Mouse (Mus musculus) intestine, embryonic 15.5 days (tissue): ENCODE measurements around the gene Grxcr1. TPM values are rescaled to one million over a fixed set of nuclear protein-coding genes. Genes with fewer than 3 reads are reported as not detected.

ENCODE experiments used
- ATAC-seq: fragments of 200-750 bp; cut with Nextera tagmentation; 2 replicates; pipeline ENCODE4 v1.8.0; 2017; ENCODE audit warnings: moderate TSS enrichment, moderate library complexity
- H3K27ac ChIP-seq: fragments of 300-500 bp; sonication (generic); 2 replicates; pipeline ENCODE4 v1.5.1; 2015; ENCODE audit warnings: mild to moderate bottlenecking, inconsistent platforms
- H3K27me3 ChIP-seq: fragments of 300-500 bp; sonication (generic); replicated peaks from 2 replicates; pipeline ENCODE4 v1.6.1; 2015; ENCODE audit warnings: inconsistent platforms
- H3K36me3 ChIP-seq: fragments of 300-500 bp; sonication (generic); 2 replicates; pipeline ENCODE4 v1.6.1; 2015; ENCODE audit warnings: inconsistent platforms
- H3K4me1 ChIP-seq: fragments of 300-500 bp; sonication (generic); replicated peaks from 2 replicates; pipeline ENCODE4 v1.6.1; 2015; ENCODE audit warnings: inconsistent platforms
- H3K4me2 ChIP-seq: fragments of 300-500 bp; sonication (generic); replicated peaks from 2 replicates; pipeline ENCODE4 v1.6.1; 2015; ENCODE audit warnings: mild to moderate bottlenecking, inconsistent platforms
- H3K4me3 ChIP-seq: fragments of 300-500 bp; sonication (generic); replicated peaks from 2 replicates; pipeline ENCODE4 v1.5.1; 2015; ENCODE audit warnings: inconsistent platforms
- H3K9ac ChIP-seq: fragments of 300-500 bp; sonication (generic); 2 replicates; pipeline ENCODE4 v1.6.1; 2015; ENCODE audit warnings: inconsistent platforms
- H3K9me3 ChIP-seq: fragments of 300-500 bp; sonication (generic); 2 replicates; pipeline ENCODE4 v1.6.1; 2016; ENCODE audit warnings: inconsistent platforms
- WGBS: fragments of 180-500 bp; shearing (Covaris S2); methylation state at CpG from one replicate; pipeline ENCODE4 v1.1.7; 2015; 5-methylcytosine and 5-hydroxymethylcytosine counted together
- polyA plus RNA-seq: library from polyadenylated mRNA; unstranded; fragments of >200 nt; fragmentation: Nextera tagmentation; extraction: Ambion mirVana; gene quantifications from 2 replicates; pipeline ENCODE4 v1.2.1, GENCODE M21; 2015

The Grxcr1 gene
- polyA plus RNA-seq, 1 experiment from 2014 or later, result not detected

DNA sequence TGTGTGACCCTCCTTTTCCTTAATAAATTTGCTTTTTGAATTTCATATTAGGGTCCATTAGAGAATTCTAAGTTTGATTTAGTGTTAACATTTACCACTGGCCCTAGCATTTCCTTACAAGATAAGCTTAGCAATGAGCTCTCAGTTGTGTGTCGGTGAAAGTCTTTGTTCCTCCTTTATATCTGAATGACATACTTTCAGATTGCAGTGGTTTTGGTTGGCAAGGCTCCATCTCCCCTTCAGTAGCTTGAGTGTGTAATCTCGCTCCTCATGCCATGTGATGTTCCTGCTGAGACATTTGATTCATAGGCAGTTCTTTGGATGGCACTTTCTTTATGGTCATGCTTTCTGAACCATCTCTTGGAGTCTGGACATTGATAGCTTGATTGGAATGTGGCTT lies 7.4 kb downstream of the Grxcr1 start:
- Histone ChIP-seq H3K4me2 (no peak overlapping the region), H3K27me3 (no peaks in the 10 kb centered on the region), H3K4me1 (no peaks in the 10 kb centered on the region), H3K27ac (no peak overlapping the region), H3K9ac (no peak overlapping the region), H3K36me3 (no peaks in the 10 kb centered on the region), H3K9me3 (no peaks in the 10 kb centered on the region), H3K4me3 (no peak overlapping the region)
- no peak for ATAC-seq
- WGBS, result 77% methylated on average over 2 of the region's 2 CpGs

DNA sequence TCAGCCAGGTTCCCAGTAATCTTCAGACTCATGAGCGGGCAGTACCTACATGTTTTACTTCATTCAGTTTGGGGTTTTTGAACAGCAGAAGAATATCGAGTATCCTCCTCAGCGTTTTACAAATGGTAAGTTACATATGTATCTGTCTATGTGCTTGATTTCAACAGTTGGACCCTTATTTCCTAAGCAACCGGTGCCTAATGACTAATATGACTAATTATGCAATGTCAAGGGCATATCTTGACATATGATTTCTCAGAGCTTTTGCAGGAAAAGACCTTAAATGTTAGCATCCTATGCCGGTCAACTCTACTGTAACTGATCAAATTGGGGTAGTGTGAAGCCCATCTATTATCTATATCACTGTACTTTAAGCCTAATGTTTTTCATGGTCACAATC lies 11.7 kb downstream of the Grxcr1 start:
- Histone ChIP-seq H3K4me2 (no peak overlapping the region), H3K27ac (no peak overlapping the region), H3K4me3 (no peak overlapping the region), H3K36me3 (no peaks in the 10 kb centered on the region), H3K4me1 (no peaks in the 10 kb centered on the region), H3K9ac (no peak overlapping the region), H3K27me3 (no peaks in the 10 kb centered on the region), H3K9me3 (no peaks in the 10 kb centered on the region)
- 89% methylated on average over 5 of the region's 5 CpGs for WGBS
- no peak for ATAC-seq

DNA sequence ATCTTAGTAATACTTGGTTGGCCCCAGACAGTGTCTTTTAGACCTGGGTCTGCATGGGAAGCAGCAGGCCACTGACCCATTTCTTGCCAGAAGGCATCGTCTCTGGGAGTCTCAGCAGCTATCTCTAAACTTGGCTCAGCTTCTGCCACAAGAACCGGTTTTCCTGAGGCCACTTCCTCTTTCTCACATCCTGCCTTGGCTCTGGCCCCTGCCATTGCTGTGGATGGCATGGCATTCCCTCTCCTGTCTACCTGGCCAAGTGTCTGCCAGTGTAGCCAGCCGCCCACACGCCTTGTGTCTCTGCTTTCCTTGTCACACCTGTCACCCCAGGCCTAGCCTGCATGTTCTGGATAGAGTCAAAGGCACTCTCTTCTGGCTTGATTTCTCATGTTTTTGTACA lies 17.1 kb downstream of the Grxcr1 start:
- Histone ChIP-seq H3K4me3 (no peak overlapping the region), H3K36me3 (no peaks in the 10 kb centered on the region), H3K9ac (no peak overlapping the region), H3K27me3 (no peaks in the 10 kb centered on the region), H3K4me1 (no peaks in the 10 kb centered on the region), H3K9me3 (no peaks in the 10 kb centered on the region), H3K4me2 (no peak overlapping the region), H3K27ac (no peak overlapping the region)
- 59% methylated on average over 4 of the region's 4 CpGs for WGBS
- ATAC-seq, result no peak

DNA sequence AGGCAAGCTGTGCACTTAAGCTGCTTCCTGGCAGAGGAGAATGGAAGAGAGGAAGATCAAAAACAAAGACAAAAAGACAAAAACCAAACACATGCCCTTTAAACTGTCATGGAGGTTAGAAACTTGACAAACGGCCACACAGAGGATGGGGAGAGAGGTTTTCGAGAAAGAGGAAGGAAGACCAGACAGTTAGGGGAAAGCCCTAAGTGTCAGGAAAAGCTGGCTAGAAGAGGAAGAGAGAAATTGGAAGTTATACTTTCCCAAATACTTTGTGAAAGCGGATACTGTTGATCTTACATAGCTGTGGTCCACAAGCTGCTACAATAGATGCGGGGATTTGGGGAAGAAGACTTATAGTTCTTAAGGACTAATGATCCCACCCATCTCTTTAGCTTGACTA lies 17.9 kb downstream of the Grxcr1 start:
- Histone ChIP-seq H3K9ac (no peak overlapping the region), H3K27ac (no peak overlapping the region), H3K9me3 (no peaks in the 10 kb centered on the region), H3K4me1 (no peaks in the 10 kb centered on the region), H3K36me3 (no peaks in the 10 kb centered on the region), H3K27me3 (no peaks in the 10 kb centered on the region), H3K4me2 (no peak overlapping the region), H3K4me3 (no peak overlapping the region)
- ATAC-seq, result no peak
- 54% methylated on average over 4 of the region's 4 CpGs for WGBS

DNA sequence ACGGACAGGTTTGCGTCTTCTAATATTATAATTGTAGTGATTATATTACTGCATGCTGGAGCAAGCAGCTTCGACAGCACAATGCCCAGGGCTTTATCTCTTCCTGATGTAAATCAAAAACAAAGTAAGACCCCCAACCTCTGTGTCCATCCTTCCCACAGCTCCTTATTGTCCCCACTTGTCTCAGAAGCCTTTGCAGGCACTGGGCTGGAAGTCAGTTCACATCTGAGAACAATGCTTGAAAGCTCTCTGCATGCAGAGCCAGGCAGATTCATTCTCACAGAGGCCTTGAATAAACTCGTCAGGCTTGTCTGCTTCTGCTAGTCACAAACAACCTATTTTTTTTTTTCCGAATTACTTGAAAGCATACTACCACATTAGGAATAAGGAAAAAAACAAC lies 19.5 kb downstream of the Grxcr1 start:
- no peaks in the 10 kb centered on the region for H3K27me3 ChIP-seq
- H3K9ac ChIP-seq, result no peak overlapping the region
- no peaks in the 10 kb centered on the region for H3K4me1 ChIP-seq
- 64% methylated on average over 5 of the region's 5 CpGs for WGBS
- H3K27ac ChIP-seq, result no peak overlapping the region
- no peak for ATAC-seq
- no peaks in the 10 kb centered on the region for H3K36me3 ChIP-seq
- H3K4me3 ChIP-seq, result no peak overlapping the region
- no peaks in the 10 kb centered on the region for H3K9me3 ChIP-seq
- no peak overlapping the region for H3K4me2 ChIP-seq

DNA sequence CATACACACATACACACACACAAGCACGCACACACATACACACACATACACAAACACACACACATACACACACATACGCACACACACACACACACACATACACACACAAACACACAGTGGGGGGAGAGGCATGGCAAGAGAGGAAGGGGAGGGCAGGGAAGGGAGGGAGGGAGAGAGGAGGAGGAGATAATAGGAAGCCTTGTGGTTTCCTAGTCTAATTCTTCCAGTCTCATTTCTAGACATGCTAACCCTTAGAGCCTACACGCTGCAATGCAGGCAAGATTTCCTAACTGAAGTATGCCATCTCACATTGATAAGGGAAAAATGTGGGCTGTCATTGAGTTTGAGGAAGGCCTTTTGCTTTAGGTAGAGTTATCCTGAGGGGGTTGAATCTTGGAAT lies 25.9 kb downstream of the Grxcr1 start:
- ATAC-seq, result no peak
- Histone ChIP-seq H3K27ac (no peak overlapping the region), H3K4me2 (no peak overlapping the region), H3K9ac (no peak overlapping the region), H3K4me1 (no peaks in the 10 kb centered on the region), H3K4me3 (no peak overlapping the region), H3K27me3 (no peaks in the 10 kb centered on the region), H3K36me3 (no peaks in the 10 kb centered on the region), H3K9me3 (no peaks in the 10 kb centered on the region)
- WGBS, result 84% methylated on average over 3 of the region's 3 CpGs

DNA sequence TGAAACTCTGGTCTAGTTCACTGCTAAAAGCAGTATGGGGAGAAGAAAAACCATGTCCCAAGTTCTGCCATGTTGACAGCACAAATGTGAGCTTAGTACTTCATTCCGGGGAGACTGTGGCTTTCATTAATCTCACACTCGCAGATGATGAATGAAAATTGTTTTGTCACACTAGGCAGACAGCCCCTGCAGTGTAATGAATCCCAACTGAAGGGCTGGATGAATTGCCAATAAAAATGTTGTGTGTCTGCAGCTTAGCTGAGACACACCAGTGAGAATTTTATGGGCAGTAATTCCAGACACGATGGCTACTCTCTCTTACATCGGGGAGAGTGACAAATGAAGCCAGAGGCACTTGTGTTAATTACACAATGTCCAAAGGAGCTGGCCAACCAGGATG lies 37.1 kb downstream of the Grxcr1 start:
- Histone ChIP-seq H3K9me3 (no peaks in the 10 kb centered on the region), H3K4me3 (no peak overlapping the region), H3K4me1 (no peaks in the 10 kb centered on the region), H3K27ac (no peak overlapping the region), H3K27me3 (no peaks in the 10 kb centered on the region), H3K36me3 (no peaks in the 10 kb centered on the region), H3K4me2 (no peak overlapping the region), H3K9ac (no peak overlapping the region)
- ATAC-seq, result no peak
- WGBS, result 58% methylated on average over 4 of the region's 4 CpGs

DNA sequence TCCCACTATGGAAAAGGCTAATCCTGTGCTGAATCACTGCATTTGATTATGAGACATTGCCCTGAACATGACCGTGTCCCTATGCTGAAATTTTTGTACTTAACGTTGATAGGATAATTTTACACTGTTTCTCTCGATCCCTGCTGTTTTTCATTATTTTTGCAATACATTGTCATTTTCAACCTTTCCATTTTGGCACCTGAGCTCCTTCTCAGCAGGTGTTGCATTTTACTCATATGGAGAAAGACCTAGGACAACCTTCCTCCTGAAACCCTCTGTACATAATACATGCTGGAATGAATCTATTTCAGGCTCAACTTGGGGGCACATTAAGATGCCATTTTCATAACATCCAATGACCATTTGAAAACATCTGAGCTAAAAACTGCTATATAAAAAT lies 38.7 kb downstream of the Grxcr1 start:
- ATAC-seq, result no peak
- H3K4me1 ChIP-seq, result no peaks in the 10 kb centered on the region
- WGBS, result 91% methylated on average over 3 of the region's 3 CpGs
- H3K9me3 ChIP-seq, result no peaks in the 10 kb centered on the region
- no peaks in the 10 kb centered on the region for H3K27me3 ChIP-seq
- H3K4me3 ChIP-seq, result no peak overlapping the region
- no peaks in the 10 kb centered on the region for H3K36me3 ChIP-seq
- H3K4me2 ChIP-seq, result no peak overlapping the region
- H3K27ac ChIP-seq, result no peak overlapping the region
- H3K9ac ChIP-seq, result no peak overlapping the region

DNA sequence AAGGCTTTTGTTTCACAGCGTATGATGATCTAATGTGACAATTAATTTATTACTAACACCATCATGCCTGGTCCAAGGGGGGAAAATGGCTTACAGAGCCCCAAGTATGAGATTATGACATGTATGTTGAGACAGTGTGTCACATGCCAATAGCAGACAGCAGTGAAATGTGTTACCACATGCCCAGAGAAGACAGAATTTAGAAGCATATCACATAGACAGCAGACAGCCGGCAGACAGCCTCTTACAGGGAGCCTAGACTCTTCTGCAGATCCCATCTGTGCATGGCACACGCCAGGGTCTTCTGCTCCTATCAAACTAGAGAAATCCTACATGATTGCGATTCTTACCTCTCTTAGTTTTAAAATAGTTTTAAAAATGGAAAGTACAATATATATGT lies 40.2 kb downstream of the Grxcr1 start:
- Histone ChIP-seq H3K9ac (no peak overlapping the region), H3K9me3 (no peaks in the 10 kb centered on the region), H3K27ac (no peak overlapping the region), H3K27me3 (no peaks in the 10 kb centered on the region), H3K36me3 (no peaks in the 10 kb centered on the region), H3K4me1 (no peaks in the 10 kb centered on the region), H3K4me3 (no peak overlapping the region), H3K4me2 (no peak overlapping the region)
- no peak for ATAC-seq
- 90% methylated on average over 4 of the region's 4 CpGs for WGBS

DNA sequence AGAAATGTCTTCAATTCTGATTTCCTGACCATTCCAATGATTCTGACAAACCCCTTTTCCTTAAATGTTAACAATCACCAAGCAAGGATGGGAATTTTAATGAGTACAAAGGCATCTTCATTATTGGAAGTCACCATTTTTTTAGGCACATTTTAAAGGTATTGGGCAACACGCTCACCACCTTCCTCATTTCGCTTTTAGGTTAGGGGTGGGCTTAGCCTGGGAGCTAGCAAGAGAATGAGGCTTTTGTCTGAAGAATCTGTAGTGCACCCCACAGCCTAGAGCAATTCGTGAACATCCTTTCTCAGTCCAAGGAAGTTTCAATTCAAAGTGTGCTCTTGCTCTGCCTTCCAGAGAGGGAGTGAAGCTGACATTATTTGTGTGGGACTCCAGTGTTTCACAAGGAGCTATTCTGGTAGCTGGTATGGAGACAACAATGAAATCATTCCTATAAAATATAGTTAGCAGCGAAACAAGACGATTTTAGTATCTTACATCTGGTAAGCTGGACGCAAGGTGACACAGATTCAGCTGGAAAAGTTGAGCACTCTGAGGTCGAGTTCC lies 55.0 kb downstream of the Grxcr1 start:
- no peaks in the 10 kb centered on the region for H3K4me1 ChIP-seq
- no peaks in the 10 kb centered on the region for H3K9me3 ChIP-seq
- no peak overlapping the region for H3K4me3 ChIP-seq
- no peak overlapping the region for H3K27ac ChIP-seq
- ATAC-seq, result no peak
- no peak overlapping the region for H3K4me2 ChIP-seq
- no peaks in the 10 kb centered on the region for H3K27me3 ChIP-seq
- no peak overlapping the region for H3K9ac ChIP-seq
- 76% methylated on average over 7 of the region's 7 CpGs for WGBS
- H3K36me3 ChIP-seq, result no peaks in the 10 kb centered on the region

DNA sequence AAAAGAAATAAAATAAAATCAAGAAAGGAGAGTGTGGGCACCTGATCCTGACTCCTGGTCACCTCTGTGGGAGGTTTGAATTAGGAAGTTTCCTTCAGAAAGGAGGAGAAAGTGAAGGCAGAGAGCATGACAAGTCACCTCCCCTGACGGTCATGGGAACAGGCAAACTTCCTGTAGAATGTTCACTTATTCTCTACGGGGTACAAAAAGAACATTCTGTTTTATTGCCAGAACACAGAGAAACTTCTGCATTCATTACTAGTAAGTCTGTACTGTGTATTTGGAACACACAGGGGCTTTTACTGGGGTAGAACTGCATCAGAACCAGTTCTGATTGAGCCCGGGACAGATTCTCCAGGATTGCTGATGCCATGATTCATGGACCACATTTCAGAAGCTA lies 55.5 kb downstream of the Grxcr1 start:
- Histone ChIP-seq H3K9me3 (no peaks in the 10 kb centered on the region), H3K27ac (no peak overlapping the region), H3K4me2 (no peak overlapping the region), H3K36me3 (no peaks in the 10 kb centered on the region), H3K4me3 (no peak overlapping the region), H3K4me1 (no peaks in the 10 kb centered on the region), H3K9ac (no peak overlapping the region), H3K27me3 (no peaks in the 10 kb centered on the region)
- no peak for ATAC-seq
- WGBS, result 74% methylated on average over 3 of the region's 3 CpGs

DNA sequence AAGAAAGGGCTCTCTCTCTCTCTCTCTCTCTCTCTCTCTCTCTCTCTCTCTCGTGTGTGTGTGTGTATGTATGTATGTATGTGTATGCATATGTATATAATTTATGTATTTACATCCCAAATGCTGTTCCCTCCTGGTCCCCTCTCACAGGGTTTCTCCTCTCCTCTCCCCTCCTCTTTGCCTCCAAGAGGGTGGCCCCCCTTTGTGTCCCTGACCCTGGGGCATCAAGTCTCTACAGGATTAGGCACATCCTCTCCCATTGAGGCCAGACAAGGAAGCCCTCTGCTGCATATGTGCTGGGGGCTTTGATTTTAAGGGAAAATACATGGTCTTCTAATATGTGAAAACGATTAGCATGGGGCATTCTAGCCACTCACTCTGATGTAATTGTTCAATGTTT lies 61.5 kb downstream of the Grxcr1 start:
- H3K4me2 ChIP-seq, result no peak overlapping the region
- 55% methylated on average over 2 of the region's 2 CpGs for WGBS

DNA sequence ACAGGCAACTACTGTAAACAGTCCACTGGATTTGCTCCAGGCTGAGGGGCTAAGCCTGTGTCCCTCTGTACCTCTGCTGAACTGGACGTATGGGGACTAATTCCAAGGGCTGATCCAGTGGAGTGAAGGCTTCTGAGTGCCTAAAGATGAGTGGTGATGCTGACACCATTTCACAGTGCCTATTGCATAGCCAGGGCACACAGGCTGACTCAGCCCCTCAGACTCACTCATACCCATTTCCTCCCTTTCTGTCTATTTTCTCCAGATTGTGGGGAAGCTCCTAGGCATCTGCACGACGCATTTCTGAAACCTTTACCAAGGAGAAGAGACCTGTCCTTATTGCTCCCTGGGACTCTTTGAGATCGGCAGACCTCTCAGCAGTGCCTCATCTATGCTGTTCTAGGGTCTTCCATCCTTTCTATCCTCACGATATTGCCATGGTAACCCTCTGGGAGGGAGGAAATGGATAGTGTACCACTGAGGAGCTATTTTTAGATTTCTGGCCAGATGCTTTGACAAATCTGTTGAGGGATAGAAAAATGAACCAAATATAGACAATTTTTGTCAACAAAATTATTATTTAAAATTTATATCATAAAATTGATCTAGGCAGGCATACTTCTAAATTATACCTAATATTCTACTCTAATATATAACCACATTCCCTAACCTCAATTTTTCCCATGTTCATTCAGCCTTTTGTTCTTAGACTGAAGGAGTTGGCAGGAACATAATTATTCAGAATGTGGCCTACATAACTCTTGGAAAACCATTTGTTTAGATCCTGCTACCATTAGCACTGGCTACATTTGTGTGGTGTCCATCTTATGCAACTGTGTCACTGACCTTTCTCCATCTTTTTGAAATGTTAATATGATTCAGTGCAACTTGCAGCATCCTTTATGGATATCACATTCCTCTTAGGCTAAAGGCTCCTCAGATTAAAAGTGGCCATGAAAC lies 66.3 kb downstream of the Grxcr1 start:
- H3K4me1 ChIP-seq, result no peaks in the 10 kb centered on the region
- H3K4me2 ChIP-seq, result no peak overlapping the region
- 87% methylated on average over 5 of the region's 5 CpGs for WGBS
- H3K9ac ChIP-seq, result no peak overlapping the region
- H3K36me3 ChIP-seq, result no peaks in the 10 kb centered on the region
- no peaks in the 10 kb centered on the region for H3K27me3 ChIP-seq
- no peak for ATAC-seq
- no peak overlapping the region for H3K4me3 ChIP-seq
- no peaks in the 10 kb centered on the region for H3K9me3 ChIP-seq
- no peak overlapping the region for H3K27ac ChIP-seq

More for the DNA sequence above, 61.5 kb downstream of the Grxcr1 start:
- Histone ChIP-seq H3K9me3 (no peaks in the 10 kb centered on the region), H3K4me3 (no peak overlapping the region), H3K27ac (no peak overlapping the region), H3K36me3 (no peaks in the 10 kb centered on the region), H3K4me1 (no peaks in the 10 kb centered on the region), H3K9ac (no peak overlapping the region), H3K27me3 (no peaks in the 10 kb centered on the region)
- ATAC-seq, result no peak
